Mouse (Mus musculus): ENCODE results near the gene Rnf220. TPM values are rescaled to one million over a fixed set of nuclear protein-coding genes. Genes with fewer than 3 reads are reported as not detected.

Gene Rnf220
- polyA plus RNA-seq, 1 experiment from 2014 or later: 76.1 TPM

DNA sequence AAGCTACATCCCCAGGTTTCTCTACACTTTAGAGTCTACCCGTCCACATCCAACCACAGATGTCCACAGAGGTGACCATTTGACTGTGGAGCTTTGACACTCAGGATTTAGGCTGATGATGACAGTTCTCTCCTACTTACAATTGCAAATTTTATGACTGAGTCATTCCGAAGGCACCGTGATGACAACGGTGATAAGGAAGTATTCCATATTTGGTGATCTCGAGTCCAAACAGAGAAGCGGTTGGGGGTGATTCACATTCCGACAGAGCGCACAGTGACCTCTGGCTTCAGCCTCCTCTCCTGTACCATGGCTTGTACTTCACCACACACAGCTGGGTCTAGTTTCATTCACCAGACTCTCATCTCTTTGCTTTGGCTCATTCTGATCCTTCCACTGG is 115.0 kb downstream of the Rnf220 start:
- no peaks in the 10 kb centered on the region for H3K36me3 ChIP-seq
- peaks cover 11% of the 10 kb centered on the region; the same call in 1 of the 2 replicates for H3K27me3 ChIP-seq (ENCODE audit: insufficient read depth, poor library complexity, severe bottlenecking)
- no peak overlapping the region for H3K4me3 ChIP-seq
- H3K4me1 ChIP-seq: 0 out of 2 replicates have a peak, but pooled peaks cover 6% of the 10 kb centered on the region
- H3K9me3 ChIP-seq: no peaks in the 10 kb centered on the region
- DNase-seq (ENCODE audit: low spot score): no peak
- WGBS: 72% methylated on average over 8 of the region's 8 CpGs
- no peak overlapping the region for H3K27ac ChIP-seq

DNA sequence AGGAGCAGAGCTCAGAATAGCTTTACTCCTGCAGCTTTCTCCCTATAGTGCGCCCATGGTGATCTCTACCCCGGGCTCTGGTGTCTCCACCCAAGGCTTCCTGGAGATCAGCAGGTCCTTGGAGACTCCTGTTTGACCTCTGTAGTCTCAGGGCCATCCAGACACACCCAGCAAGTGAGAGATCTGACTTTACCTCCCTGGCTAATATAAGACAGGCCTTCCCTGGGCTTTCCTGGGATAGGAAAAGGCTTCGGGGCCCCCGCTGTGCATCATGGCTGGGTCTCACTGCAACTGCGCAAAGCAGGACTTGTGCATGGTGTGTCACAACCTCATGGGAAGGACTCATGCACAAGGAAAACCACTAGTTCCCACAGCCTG is 116.3 kb downstream of the Rnf220 start:
- 83% methylated on average over 5 of the region's 5 CpGs for WGBS
- Histone ChIP-seq H3K36me3 (no peaks in the 10 kb centered on the region), H3K4me3 (no peak overlapping the region), H3K4me1 (0 out of 2 replicates have a peak, but pooled peaks cover 6% of the 10 kb centered on the region), H3K27me3 (ENCODE audit: insufficient read depth, poor library complexity, severe bottlenecking) (peaks cover 13% of the 10 kb centered on the region; the same call in 1 of the 2 replicates), H3K9me3 (no peaks in the 10 kb centered on the region), H3K27ac (no peak overlapping the region)
- DNase-seq (ENCODE audit: low spot score): no peak

DNA sequence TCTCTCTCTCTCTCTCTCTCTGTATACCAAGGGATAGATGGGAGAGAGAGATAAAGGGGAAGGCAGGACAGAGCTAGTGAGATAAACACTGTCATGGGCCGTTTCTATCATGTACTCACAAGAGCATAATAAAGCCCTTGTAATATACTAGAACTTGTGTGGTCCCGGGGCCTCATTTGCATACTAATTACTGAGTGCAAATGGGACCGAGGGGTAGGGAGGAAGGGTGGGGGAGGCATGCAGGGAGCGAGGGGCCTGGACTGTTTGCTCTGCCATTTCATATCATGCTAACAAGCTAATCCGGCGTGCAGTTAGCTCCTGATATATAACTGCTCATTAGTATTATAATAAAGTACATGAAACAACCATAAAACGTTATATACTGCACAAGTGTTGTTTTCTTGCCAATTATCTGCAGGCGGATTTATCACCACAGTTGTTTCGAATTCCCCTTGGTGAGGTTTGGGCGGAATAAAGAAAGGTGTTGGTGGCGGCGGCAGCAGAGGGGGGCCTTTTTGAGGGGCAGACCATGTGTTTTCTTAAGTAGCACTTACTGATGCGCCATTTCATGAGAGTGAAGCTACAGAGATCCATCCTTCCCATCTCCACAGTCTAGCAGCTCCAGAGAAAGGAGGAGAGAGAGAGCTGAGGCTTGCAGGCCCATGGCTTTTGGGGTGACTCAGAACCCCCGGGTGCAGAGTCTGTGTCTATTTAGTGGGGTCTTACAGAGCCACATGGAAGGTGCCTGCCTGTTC is 116.9 kb downstream of the Rnf220 start:
- Histone ChIP-seq H3K4me1 (0 out of 2 replicates have a peak, but pooled peaks cover 6% of the 10 kb centered on the region), H3K36me3 (no peaks in the 10 kb centered on the region), H3K27ac (no peak overlapping the region), H3K4me3 (no peak overlapping the region), H3K9me3 (no peaks in the 10 kb centered on the region), H3K27me3 (ENCODE audit: insufficient read depth, poor library complexity, severe bottlenecking) (peaks cover 19% of the 10 kb centered on the region; the same call in 1 of the 2 replicates)
- no peak for DNase-seq (ENCODE audit: low spot score)
- WGBS: 56% methylated on average over 14 of the region's 14 CpGs

DNA sequence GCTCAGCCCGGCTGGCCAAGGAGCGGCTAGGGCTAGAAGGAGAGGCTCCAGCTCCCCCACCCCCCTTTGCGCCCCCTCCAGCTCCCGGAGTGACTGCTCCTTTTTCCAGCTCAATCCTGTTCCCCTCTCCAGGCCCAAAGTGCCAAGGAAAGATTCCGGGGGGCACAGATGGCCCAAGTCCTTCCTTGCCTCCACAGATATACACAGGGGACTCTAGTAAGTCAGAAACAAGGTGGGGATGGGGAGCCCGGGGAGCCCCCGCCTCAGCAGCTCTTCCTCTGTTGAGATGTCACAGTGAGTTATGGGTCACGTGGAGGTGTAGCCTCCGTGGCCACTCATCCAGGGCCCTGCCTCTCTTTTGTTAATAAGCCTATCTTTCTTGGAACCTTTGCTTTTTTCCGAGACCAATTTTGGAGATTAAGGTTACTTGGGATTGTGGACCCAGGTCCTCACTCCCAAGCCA is 122.7 kb downstream of the Rnf220 start:
- no peak for DNase-seq (ENCODE audit: low spot score)
- 14% methylated on average over 10 of the region's 10 CpGs for WGBS
- H3K27ac ChIP-seq: peak overlapping the region; percentile 71
- no peaks in the 10 kb centered on the region for H3K9me3 ChIP-seq
- peaks cover 40% of the 10 kb centered on the region for H3K4me1 ChIP-seq
- peaks cover 51% of the 10 kb centered on the region for H3K27me3 ChIP-seq (ENCODE audit: insufficient read depth, poor library complexity, severe bottlenecking)
- H3K36me3 ChIP-seq: no peaks in the 10 kb centered on the region
- peak overlapping the region; percentile 46 for H3K4me3 ChIP-seq

DNA sequence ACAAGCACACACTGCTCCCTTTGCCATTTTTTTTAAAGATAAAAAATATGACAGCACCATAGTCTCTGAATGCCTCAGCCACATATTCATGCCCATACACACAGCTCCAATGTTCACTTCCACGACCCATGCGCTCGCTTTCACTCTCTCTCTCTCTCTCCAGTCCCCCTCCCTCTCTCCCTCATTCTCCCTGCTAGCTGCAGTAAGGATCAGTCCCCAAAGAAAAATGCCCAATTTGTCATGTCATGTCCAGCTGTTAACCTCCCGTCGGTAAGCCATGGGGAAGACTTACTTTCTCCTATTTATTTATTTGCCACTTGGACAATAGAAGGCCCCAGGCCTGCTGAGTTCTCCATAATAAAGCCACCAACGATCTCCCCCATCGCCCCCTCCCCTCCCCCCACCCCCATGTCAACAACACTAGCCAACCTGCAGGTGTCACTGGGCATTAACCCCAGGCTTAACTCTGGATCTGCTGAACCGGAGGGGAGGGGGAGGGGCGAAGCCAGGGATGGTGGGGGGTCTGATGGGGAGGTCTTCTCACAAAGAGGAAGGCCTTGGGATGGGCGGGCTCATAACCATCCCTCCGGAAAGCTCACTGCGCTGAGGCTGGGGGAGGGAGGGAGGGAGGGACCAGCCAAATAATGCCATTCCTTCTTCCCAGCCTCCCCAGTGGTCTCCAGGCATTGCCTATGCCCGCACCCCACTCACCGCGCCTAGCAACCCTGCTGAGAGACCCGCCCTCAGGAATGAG is 123.4 kb downstream of the Rnf220 start:
- DNase-seq (ENCODE audit: low spot score): no peak
- H3K9me3 ChIP-seq: no peaks in the 10 kb centered on the region
- peak overlapping the region; percentile 46 for H3K4me3 ChIP-seq
- no peaks in the 10 kb centered on the region for H3K36me3 ChIP-seq
- H3K4me1 ChIP-seq: peaks cover 40% of the 10 kb centered on the region
- WGBS: 10% methylated on average over 16 of the region's 16 CpGs
- H3K27me3 ChIP-seq (ENCODE audit: insufficient read depth, poor library complexity, severe bottlenecking): peaks cover 55% of the 10 kb centered on the region
- H3K27ac ChIP-seq: peak overlapping the region; percentile 71

DNA sequence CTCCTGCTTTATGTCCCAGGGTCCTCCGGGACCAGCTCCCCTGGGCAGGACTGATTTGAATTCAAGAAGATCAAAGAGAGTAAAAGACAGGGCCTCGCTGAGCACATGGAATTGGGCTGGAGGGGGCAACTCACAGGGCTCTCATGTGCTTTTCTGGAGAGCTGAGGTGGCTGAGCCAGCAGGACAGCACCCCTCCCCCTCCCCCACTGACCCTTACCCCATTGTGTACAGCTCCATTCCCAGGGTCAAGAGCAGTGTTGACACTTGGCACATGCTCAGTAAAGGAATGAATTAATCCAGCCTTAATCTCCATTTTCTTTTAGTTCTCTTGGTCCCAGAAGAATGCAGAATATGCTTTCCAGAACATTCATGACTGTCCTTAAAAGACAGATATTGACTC is 125.0 kb downstream of the Rnf220 start:
- DNase-seq (ENCODE audit: low spot score): no peak
- WGBS: 47% methylated on average over 2 of the region's 2 CpGs
- Histone ChIP-seq H3K4me1 (peaks cover 46% of the 10 kb centered on the region), H3K27me3 (ENCODE audit: insufficient read depth, poor library complexity, severe bottlenecking) (peaks cover 63% of the 10 kb centered on the region), H3K27ac (no peak overlapping the region), H3K36me3 (no peaks in the 10 kb centered on the region), H3K9me3 (no peaks in the 10 kb centered on the region), H3K4me3 (no peak overlapping the region)

DNA sequence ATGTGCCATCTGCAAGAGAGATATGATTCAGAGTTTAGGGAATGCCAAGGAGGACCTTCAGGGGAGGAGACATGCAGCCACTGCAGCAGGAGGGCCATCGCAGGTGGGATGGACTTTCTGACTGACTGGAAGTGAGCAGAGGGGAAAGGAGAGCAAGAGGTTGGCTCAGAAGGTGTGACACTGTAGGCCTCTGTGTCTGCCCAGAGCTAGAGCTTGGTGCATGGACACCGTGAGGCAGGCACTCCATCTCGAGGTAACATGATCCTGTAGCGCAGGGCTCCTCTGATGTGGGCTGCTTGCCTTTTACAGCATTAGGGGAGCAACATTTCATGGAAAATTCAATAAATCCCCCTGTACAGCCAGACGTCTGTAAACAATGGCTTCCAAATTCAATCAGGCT is 126.5 kb downstream of the Rnf220 start:
- H3K4me1 ChIP-seq: peaks cover 46% of the 10 kb centered on the region

DNA sequence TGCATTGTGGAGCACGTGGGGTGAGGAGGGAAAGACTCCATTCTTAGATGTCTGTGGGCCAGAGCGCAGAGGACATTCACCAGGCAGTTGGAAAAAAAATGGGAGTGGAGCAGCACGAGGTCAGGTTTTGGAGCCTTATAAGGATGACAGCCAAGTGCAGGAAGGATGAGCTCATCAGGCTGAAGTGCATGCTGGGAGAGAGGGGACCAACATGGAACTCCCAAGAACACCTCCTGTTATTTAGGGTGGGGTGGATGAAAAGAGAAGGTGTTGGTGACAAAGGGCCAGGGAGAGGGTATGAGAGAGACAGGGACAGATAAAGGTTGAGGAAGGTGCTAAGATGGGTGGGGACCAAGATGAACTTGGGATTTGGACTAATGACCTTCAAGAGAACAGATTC is 127.3 kb downstream of the Rnf220 start:
- Histone ChIP-seq H3K27me3 (ENCODE audit: insufficient read depth, poor library complexity, severe bottlenecking) (peaks cover 56% of the 10 kb centered on the region), H3K4me1 (peaks cover 44% of the 10 kb centered on the region), H3K4me3 (no peak overlapping the region), H3K9me3 (no peaks in the 10 kb centered on the region), H3K27ac (no peak overlapping the region), H3K36me3 (no peaks in the 10 kb centered on the region)
- 34% methylated on average over 3 of the region's 3 CpGs for WGBS
- DNase-seq (ENCODE audit: low spot score): no peak

More for the DNA sequence above, 126.5 kb downstream of the Rnf220 start:
- Histone ChIP-seq H3K27me3 (ENCODE audit: insufficient read depth, poor library complexity, severe bottlenecking) (peaks cover 59% of the 10 kb centered on the region), H3K36me3 (no peaks in the 10 kb centered on the region), H3K4me3 (no peak overlapping the region), H3K27ac (no peak overlapping the region), H3K9me3 (no peaks in the 10 kb centered on the region)
- 52% methylated on average over 5 of the region's 5 CpGs for WGBS
- DNase-seq (ENCODE audit: low spot score): no peak

DNA sequence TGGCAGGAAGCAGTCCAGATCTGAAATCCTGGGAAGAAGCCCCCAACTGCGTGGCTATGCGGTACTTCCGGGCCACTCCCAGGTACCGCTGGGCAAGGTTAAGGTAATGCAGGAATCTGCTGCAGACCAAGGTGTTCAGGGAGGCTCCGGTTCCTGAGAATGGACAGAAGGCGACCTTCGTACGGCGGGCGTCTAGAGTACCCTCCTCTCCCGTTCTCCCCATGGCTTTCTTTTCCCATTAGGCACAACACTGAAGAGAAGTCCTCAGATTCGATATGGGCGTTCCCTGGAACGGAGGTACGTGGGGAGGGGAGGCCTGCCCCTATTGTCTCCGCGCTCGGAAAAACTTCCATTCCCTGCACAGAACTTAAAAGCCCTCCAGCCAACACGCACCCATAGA is 129.5 kb downstream of the Rnf220 start:
- H3K9me3 ChIP-seq: no peaks in the 10 kb centered on the region
- DNase-seq (ENCODE audit: low spot score): no peak
- peaks cover 25% of the 10 kb centered on the region for H3K4me1 ChIP-seq
- H3K4me3 ChIP-seq: no peak overlapping the region
- H3K27me3 ChIP-seq (ENCODE audit: insufficient read depth, poor library complexity, severe bottlenecking): peaks cover 55% of the 10 kb centered on the region
- H3K27ac ChIP-seq: no peak overlapping the region
- no peaks in the 10 kb centered on the region for H3K36me3 ChIP-seq
- WGBS: 79% methylated on average over 19 of the region's 19 CpGs

DNA sequence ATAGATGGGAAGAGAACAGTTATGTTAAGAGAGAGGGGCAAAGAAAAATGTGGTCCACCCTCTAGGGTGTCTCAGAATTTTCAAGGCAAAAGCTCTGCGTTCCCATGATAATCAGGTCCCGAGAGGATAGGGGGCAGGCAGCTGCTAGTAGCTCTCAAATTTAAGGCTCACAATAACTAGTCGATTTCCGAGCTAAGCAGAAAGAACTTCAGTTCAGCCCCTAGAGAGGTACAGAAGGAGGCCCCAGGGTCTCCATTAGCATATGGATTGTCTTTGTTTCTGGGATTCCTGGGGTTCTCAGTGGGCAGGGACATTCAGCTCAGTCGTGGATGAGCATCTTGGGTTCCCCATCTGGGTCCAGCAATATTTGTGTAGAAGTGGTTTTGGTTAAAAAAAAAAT is 134.8 kb downstream of the Rnf220 start:
- WGBS: 34% methylated on average over 5 of the region's 5 CpGs
- H3K9me3 ChIP-seq: no peaks in the 10 kb centered on the region
- H3K27me3 ChIP-seq (ENCODE audit: insufficient read depth, poor library complexity, severe bottlenecking): peaks cover 74% of the 10 kb centered on the region
- no peak overlapping the region for H3K27ac ChIP-seq
- H3K4me1 ChIP-seq: peaks cover 21% of the 10 kb centered on the region; the same call in 1 of the 2 replicates
- DNase-seq (ENCODE audit: low spot score): no peak
- H3K36me3 ChIP-seq: no peaks in the 10 kb centered on the region
- H3K4me3 ChIP-seq: no peak overlapping the region

DNA sequence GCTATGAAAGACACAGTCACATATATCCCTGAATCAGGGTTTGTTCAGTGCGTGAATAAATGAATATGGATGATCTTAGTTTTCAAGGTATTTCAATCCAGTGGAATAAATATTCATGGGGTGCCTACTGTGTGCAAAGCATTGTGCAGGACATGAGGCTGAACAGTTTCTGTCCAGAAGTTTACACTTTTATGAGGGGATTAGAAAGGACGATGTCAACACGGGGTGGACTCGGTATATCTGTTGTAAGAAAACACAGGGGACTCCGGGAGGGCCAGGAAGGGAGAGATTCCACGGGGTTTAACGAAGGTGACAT is 135.3 kb downstream of the Rnf220 start:
- no peak overlapping the region for H3K4me3 ChIP-seq
- H3K4me1 ChIP-seq: peaks cover 21% of the 10 kb centered on the region; the same call in 1 of the 2 replicates
- no peak overlapping the region for H3K27ac ChIP-seq
- H3K36me3 ChIP-seq: no peaks in the 10 kb centered on the region
- no peaks in the 10 kb centered on the region for H3K9me3 ChIP-seq
- WGBS: 35% methylated on average over 7 of the region's 7 CpGs
- H3K27me3 ChIP-seq (ENCODE audit: insufficient read depth, poor library complexity, severe bottlenecking): peaks cover 78% of the 10 kb centered on the region
- no peak for DNase-seq (ENCODE audit: low spot score)

DNA sequence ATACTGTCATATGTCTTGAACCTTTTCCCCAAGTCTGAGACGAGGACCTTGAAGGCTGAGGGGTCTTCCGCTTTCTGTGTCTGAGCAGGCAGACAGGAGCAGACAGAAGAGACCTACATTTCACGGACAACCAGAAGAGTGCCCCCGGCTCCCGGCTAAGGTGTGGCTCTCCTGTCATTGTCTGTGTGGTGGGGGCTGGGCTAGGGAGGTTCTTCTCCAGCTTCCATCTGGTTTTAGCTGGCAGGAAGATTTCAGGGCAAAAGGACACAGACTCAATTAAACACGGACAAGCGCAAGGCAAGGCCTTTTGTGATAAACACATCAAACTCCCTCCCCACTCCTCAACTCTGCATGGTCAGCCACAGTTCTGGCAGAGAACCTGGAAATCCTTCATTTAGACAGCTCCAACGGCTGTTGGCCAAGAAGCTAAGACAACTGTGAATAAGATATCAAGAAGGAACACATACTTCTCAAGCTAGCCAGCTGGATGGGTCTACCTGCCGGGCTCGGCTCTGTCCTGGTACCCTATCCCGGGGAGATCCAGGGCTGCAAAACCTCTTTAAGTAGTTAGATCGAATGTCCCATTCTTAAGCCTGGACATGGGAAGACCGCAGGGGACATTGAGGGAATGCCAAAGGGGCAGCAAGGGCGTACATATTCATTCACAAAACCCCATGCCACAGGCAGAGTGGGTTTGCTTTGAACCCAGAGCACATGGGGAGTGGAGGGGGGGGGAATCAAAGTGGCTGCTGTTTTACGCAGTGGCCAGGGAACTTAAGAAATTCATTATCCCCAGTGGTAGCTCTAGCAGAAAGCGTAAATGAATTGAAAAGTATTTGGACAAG is 135.9 kb downstream of the Rnf220 start:
- Histone ChIP-seq H3K36me3 (no peaks in the 10 kb centered on the region), H3K27me3 (ENCODE audit: insufficient read depth, poor library complexity, severe bottlenecking) (peaks cover 84% of the 10 kb centered on the region), H3K4me3 (no peak overlapping the region), H3K9me3 (no peaks in the 10 kb centered on the region), H3K27ac (no peak overlapping the region), H3K4me1 (peaks cover 27% of the 10 kb centered on the region)
- no peak for DNase-seq (ENCODE audit: low spot score)
- WGBS: 68% methylated on average over 16 of the region's 16 CpGs

Data from heart, embryonic 10.5 days (tissue).